Mouse (Mus musculus) ovary, postnatal 10 days (tissue): ENCODE data around the gene Ncam1.
A peak's percentile ranks its signal among the peaks of the same experiment; 100 is the strongest.

Experiments used
- DNase-seq: peaks from one replicate; pipeline ENCODE4 v3.0.0; 2022; ENCODE audit warnings: low spot score

The Ncam1 gene

GRCm38 (mm10) chr9:49798806-49799205 lies at the start of gene Ncam1:
Gene Ncam1, minus strand, starts transcription at chr9:49798925.
- peak; percentile 52 for DNase-seq

DNA sequence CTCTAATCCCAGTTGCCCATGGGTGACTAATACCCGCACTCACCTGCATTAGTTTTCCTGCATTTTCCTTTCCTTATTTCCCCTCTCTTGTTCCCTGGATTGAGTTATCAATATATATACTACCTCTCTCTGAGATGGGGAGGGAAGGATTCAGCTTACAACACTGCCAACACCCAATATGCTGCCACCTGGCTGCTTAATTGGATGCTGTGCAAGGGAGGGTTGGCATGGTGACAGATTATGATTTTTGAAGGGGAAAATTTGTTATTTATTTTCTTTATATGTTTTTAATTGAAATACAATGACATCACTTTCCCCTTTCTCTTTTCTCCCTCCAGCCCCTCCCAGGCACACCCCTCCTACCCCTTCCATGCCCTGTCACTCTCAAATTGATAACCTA lies 35.3 kb upstream of the Ncam1 start:
- no peak for DNase-seq

DNA sequence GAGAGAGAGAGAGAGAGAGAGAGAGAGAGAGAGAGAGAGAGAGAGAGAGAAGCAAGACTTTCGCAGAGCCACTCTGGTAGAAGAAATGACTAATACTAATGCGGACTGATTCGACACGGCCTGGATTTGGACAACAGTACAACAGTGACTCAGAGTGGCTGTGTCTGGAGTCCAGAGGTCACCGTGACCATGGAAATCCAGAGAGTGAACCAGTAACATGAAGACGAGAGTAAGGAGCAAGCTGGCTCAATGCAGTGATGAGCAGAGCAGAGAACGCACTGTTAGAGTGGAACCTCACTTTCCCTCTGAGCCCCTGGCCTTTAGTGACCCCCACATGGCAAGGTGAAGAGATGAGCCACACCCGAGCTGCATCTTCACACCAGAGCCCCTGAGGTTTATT lies 28.9 kb upstream of the Ncam1 start:
- no peak for DNase-seq

DNA sequence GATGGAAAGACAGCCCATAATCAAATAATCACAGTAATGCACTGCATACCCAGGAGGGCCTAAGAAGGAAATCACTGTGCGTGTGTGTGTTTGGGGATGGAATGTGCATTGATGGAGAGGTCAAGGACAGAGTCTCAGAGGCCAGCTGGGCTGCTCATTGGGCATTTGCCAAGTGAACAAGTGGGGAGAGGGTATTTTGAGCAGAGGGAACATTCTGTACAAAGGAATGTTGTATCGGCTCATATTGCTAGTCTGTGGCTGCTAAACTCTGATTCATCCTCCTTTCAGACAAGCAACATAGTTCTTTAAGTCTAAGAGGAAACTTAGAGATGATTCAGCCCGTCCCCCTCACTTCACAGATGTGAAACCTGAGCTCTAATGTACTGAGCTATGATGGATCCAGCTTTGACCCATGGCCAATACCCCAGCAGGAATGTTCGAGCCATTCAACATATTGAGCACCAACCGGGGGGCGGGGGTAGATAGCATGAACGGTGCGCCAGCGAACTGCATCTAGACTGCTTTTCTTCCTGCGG lies 17.5 kb upstream of the Ncam1 start:
- DNase-seq = no peak

DNA sequence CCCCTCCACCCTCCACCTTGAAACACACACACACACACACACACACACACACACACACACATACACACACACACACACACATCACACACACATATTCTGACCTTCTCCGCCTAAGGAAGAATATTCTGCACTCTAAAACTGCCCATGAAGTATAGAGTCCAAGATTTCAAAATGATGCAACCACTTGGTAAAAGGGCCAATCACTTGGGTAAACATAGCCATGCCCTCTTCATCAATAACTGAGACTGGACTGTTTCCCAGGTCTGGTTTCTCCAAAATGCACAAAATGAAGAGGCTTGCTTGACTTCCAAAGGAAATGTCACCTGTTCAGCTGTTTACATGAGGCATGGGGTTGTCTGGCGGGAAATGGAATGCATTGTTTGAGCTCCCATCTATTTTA lies 15.7 kb upstream of the Ncam1 start:
- DNase-seq = no peak

DNA sequence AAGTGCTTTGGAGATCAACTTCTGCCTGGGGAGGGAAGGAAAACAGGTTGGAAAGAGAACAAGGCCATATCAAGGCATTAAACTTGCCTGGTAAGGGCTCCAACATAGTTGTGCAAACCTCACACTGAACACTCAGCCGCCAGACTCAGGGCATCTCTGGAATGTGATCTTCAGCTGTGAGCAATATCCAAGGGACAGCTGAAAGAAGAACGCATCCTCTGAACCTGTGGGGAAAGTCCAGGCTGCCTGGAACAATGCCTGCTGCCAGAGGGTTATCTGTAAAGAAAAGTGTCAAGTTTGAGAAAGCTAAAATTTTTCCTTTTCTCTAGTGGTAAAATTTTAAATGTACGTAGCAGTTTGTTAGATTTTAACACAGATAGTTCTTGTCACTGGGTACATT lies 4.5 kb upstream of the Ncam1 start:
- no peak for DNase-seq

DNA sequence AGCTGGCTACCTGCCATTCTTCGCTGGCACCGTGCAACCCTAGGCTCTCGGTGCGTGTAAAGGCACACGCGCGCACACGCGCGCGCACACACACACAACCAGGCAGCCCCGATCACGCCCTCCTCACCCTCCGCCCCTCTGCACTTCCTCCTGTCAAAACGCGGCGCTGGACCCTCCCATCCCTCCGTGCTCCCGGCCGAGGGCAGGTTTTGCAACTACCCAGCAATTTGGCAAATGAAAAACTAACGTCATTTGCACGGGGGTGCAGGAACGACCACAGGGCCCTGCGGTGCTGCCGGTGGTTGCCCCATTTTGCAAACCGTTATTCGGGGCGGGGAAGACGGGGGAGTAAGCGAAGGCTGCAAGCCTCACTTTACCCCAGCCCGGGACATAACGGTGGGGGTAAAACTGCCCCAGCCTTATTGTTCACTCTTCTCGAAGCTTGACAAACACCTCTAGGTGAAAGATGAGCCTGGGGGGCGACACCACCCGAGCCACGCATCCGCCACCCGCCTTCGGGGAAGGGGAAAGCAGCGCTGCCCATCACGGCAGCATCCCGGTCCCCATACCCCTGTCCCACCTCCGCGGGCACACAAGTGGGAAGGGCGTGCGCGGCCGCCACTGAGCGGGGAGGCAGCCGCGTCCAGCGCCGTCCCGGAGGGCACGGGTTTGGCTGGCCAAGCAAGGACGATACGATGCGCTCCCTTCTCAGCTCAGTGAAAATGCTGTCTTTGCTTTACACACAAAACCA lies 729 bp downstream of the Ncam1 start:
- peak; percentile 12 for DNase-seq

GRCm38 (mm10) chr9:49797508-49797820 lies 1.3 kb downstream of the Ncam1 start:
- no peak for DNase-seq

DNA sequence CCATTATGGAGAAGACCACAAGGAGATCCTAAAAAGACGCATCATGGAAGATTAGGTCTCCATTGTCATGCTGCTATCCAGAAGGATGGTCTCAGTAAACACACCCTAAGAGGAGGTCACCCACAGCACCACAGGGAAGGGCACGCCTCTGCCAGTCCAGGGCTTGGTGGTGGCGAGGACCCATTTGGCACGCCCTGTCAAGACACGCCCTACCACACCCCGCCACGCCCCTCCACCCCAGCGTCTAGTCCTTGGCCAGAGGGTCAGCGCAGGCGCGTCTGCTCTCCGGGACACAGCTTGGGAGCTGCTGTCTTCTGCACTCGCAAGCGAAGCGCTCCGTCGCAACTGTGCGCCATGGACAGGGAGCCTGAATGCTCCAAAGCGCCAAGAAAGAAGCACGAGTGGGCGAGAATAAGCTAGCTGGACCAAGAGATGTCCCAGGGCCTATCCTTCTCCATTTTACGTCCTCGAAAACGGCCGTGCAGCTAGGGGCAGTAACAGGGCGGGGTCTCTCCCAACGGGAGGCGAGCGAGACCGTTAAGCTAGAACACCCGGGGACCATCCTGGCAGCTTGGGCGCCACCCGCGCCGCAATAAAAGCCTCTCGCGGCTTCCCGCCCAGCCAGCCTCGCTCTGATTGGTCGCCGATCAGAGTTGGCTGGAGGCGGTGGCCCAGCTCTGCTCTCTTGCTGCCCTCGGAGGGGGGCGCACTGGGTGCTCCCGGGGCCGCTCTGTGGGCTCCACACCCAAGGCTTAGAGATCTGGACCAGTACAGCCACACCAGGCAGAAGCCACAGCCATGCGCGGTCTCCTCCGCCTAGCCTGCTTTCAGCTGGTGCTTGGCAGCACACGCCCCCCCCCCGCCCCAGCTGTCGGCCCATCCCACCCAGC lies 1.9 kb downstream of the Ncam1 start:
- DNase-seq = peak; percentile 21

- DNase-seq = no peak
These were observed 2.8 kb downstream of the Ncam1 start for GRCm38 (mm10) chr9:49795881-49796280.

GRCm38 (mm10) chr9:49793987-49794550 lies 4.7 kb downstream of the Ncam1 start:
- DNase-seq = no peak

GRCm38 (mm10) chr9:49793241-49793640 lies 5.5 kb downstream of the Ncam1 start:
- no peak for DNase-seq

DNA sequence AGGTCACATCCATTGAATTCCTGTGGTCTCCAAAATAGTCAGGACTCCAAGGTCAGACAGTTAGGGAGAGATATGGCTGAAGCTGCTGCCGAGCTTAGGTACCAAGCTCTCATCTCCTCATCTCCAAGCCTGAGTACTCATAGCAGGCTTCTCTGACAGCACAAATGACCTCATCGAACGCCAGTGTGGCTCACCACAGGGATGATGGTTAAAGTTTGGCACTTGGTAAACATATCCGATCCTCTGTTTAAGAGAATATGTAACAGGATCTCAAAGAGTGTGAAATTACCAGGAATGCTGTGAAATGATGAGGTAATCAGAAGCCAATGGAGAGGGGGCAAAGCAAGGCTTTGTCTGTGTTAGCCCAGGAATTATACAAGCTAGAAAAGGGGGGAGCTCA lies 6.1 kb downstream of the Ncam1 start:
- DNase-seq = no peak

- no peak for DNase-seq
These were observed 17.5 kb downstream of the Ncam1 start for GRCm38 (mm10) chr9:49781016-49781772.

- DNase-seq = no peak
These were observed 21.6 kb downstream of the Ncam1 start for GRCm38 (mm10) chr9:49777015-49777637.

- DNase-seq = no peak
These were observed 32.1 kb downstream of the Ncam1 start for GRCm38 (mm10) chr9:49766634-49767033.

GRCm38 (mm10) chr9:49760571-49760970 lies 38.2 kb downstream of the Ncam1 start:
- DNase-seq = no peak

- no peak for DNase-seq
These were observed 40.3 kb downstream of the Ncam1 start for GRCm38 (mm10) chr9:49758436-49758835.

DNA sequence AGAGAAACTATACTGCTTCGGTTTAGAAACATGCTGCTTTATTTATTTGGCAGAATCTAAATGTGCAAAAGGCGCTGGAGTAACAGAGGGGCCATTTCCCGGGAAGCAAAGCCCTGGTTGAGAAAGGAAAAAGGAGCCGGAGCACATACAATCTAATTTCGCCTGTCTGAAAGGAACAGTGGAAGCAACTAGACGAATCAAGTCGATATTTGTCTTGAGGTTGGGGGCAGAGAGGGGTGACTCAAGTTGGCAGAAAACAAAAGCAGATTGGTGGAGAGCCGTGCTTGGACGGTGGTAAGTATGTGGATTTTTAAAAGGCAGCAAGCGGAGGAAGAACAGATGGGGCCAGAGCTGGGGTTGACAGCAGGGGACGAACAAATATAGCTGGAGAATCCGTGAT lies 40.7 kb downstream of the Ncam1 start:
- no peak for DNase-seq

- no peak for DNase-seq
These were observed 41.1 kb downstream of the Ncam1 start for GRCm38 (mm10) chr9:49757582-49757981.

DNA sequence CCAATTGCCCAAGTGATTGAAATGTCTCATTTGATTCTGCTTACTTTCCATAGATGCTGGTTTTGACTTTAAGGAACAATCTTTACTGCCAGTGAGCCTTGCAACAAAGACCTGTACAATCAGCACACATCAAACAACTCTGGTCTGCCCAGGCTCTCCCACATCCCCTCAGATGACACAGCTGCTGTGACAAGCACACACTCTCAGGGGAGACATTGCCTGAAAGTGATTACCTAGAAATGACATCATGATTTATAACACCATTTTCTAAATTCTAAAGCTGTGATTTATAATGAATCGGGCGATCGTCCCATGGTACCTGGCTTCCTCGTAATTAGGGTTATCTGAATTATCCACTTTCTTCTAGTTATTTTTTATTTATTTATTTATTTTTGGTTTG lies 42.0 kb downstream of the Ncam1 start:
- no peak for DNase-seq

GRCm38 (mm10) chr9:49755214-49755613 lies 43.5 kb downstream of the Ncam1 start:
- DNase-seq = no peak
